Comparison of ENCODE assay signal across 8 mouse cellular contexts in genomic region chr10:40177323-40177962, GRCm38 (mm10). TPM values are rescaled to one million over a fixed set of nuclear protein-coding genes. Genes with fewer than 3 reads are reported as not detected.
DNase-seq lines count a peak whose midpoint lies in the region; ATAC-seq lines count a peak whose summit lies in the region.

No protein-coding gene starts in this region.

- DNase-seq in frontal cortex, postnatal 25 days (ENCODE audit: low spot score in 2 of 2) = no peak
- DNase-seq in CD4-positive helper T cell, adult 2 months (ENCODE audit: low read depth, low spot score) = peak; percentile 57
- peak; percentile 41 to 54 for DNase-seq in kidney, postnatal 36 days
- peak; percentile 59 to 76 for DNase-seq in lung, postnatal 4 days
- no peak for DNase-seq in spleen, postnatal 10 days (ENCODE audit: low spot score in 2 of 2)
- DNase-seq in urinary bladder, postnatal 25 days (ENCODE audit: low spot score) = no peak

- peak; percentile 73 for ATAC-seq in frontal cortex, adult (ENCODE audit: low TSS enrichment)
- peak; percentile 90 for ATAC-seq in erythroblast, adult 5-6 weeks (replicated peaks; ENCODE audit: low FRiP score, poor library complexity, severe bottlenecking)

RNA-seq across cellular contexts. Expression of gene Slc16a10, which starts 35.4 kb away (rescaled TPM):
- total RNA-seq in erythroblast, adult 5-6 weeks (2015; ENCODE audit: low replicate concordance) = 440 and 459 TPM in 2 replicates
- 461 and 469 TPM in 2 replicates for total RNA-seq in erythroblast, adult 5-6 weeks (2017; ENCODE audit: low replicate concordance)

Comparison
In these comparisons a context has a peak if more than half of its experiments do, and no peak if none do; other contexts are left out.
1. DNase-seq: peak in CD4-positive helper T cell, adult 2 months (single experiment), kidney, postnatal 36 days (2 of 2) and lung, postnatal 4 days (2 of 2); none in frontal cortex, postnatal 25 days (0 of 2), spleen, postnatal 10 days (0 of 2) and urinary bladder, postnatal 25 days (single experiment).